In the genomic region with DNA sequence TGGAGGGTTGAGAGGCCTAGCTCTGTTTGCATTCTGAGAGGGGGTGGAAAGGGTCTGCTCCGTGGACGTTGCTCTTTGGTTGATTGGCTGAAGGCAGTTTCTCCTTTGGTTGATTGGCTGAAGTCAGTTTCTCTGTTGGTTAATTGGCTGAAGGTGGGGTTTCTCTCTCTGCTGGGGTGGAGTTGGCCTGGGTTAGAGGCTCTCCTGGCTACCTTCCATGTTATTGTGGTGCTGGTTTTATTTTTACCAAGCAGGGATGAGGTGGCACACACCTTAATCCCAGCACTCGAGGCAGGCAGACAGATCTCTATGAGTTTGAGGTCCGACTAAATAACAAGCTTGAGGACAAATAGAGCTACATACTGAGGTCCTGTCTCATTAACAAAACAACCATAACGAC, we compare ENCODE assay signal across 25 mouse cellular contexts.
"Had no signal": no experiment of that assay in that cellular context is flagged by ENCODE, and none has a peak within 500 bp of the region (broad histone marks: within the 10 kb centered on the region; RNA-seq: fewer than 3 reads in every experiment).

No protein-coding gene starts in this region.

- DNase-seq: forebrain, postnatal 0 days; gastrocnemius, adult 2 months; gastrocnemius, postnatal 10 days; gastrocnemius, postnatal 25 days; heart, adult 18-20 months; heart, postnatal 10 days; heart, postnatal 4 days; kidney, postnatal 10 days; liver; liver, embryonic 13.5 days had no signal

- H3K36me3 ChIP-seq: heart, embryonic 12.5 days; hindbrain, embryonic 10.5 days; hindbrain, embryonic 12.5 days; intestine, embryonic 15.5 days; liver, embryonic 13.5 days; liver, embryonic 15.5 days had no signal

- H3K9me3 ChIP-seq: heart, embryonic 10.5 days; heart, embryonic 12.5 days; hindbrain, embryonic 10.5 days; hindbrain, embryonic 12.5 days; intestine, embryonic 15.5 days; limb, embryonic 10.5 days; limb, embryonic 12.5 days; liver, embryonic 13.5 days; liver, embryonic 15.5 days had no signal

- H3K9ac ChIP-seq: forebrain, postnatal 0 days; heart, embryonic 12.5 days; hindbrain, embryonic 12.5 days; hindbrain, embryonic 14.5 days; intestine, embryonic 15.5 days; limb, embryonic 12.5 days; liver, embryonic 13.5 days; liver, embryonic 15.5 days had no signal

- ATAC-seq: forebrain, postnatal 0 days; hindbrain, embryonic 16.5 days; inflammation-experienced regulatory T-cells, adult 6 months; intestine, embryonic 15.5 days; intestine, postnatal 0 days had no signal

- H3K4me3 ChIP-seq: gastrocnemius, adult 2 months; heart, embryonic 10.5 days; heart, embryonic 12.5 days; hindbrain, embryonic 10.5 days; hindbrain, embryonic 12.5 days; intestine, embryonic 15.5 days; layer of hippocampus, adult 2 months; left cerebral cortex, adult 2 months; limb, embryonic 10.5 days; limb, embryonic 12.5 days; liver, embryonic 13.5 days; liver, embryonic 15.5 days had no signal

- H3K27me3 ChIP-seq: heart, embryonic 12.5 days; hindbrain, embryonic 12.5 days; intestine, embryonic 15.5 days; limb, embryonic 12.5 days; liver, embryonic 15.5 days had no signal

- H3K27ac ChIP-seq: gastrocnemius, adult 2 months; heart, embryonic 10.5 days; hindbrain, embryonic 10.5 days; hindbrain, embryonic 12.5 days; hindbrain, embryonic 14.5 days; intestine, embryonic 15.5 days; layer of hippocampus, adult 2 months; left cerebral cortex, adult 2 months; limb, embryonic 10.5 days; limb, embryonic 12.5 days; liver, embryonic 13.5 days; liver, embryonic 15.5 days had no signal

- H3K4me2 ChIP-seq: heart, embryonic 12.5 days; hindbrain, embryonic 12.5 days; hindbrain, embryonic 14.5 days; intestine, embryonic 15.5 days; limb, embryonic 12.5 days; liver, embryonic 11.5 days; liver, embryonic 13.5 days; liver, embryonic 15.5 days had no signal
